Mouse (Mus musculus): ENCODE results near the gene Tenm3.

Tenm3 gene

GRCm38 (mm10) chr8:48322655-48323265, 521.0 kb downstream of the Tenm3 start:
- DNase-seq (ENCODE audit: low read depth): no peak

DNA sequence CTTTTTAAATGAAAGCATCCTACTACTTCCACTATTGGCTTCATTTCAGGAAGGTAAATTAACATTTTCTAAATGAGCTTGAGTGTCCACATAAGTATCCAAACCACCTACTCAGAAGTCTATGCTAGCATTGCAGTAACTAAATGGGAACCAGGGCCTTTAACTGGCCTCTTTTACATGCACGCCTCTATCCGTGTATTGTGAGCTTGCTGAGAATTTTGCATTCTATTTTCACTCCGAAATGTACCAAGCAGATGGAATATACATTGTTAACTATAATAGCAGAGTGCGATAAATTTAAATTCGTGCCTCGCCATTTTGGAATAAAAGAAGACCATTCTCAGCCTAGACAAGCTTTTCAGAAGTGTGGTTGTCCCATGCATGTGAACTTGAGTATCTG, 521.5 kb downstream of the Tenm3 start:
- no peak for DNase-seq (ENCODE audit: low read depth)

- no peak for DNase-seq (ENCODE audit: low read depth)
These were observed 524.1 kb downstream of the Tenm3 start for GRCm38 (mm10) chr8:48319674-48320073.

DNA sequence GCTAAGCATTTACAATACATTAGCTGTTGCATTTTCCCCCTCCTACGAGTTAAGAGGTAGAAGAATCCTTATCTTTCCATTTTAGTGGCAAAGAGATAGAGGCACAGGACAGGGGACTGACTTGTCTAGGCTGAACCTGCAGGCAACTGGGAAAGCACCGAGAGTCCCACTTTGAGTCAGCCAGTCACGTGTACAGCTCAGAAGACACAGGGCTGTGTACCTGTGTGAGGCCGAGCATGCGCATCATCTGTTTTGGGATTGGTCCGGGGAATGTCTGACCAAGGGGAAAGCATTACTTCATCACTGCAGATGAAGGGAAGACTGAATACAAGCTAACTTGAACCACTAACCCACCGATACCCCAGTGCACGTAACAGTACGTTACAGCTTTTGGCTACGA, 526.3 kb downstream of the Tenm3 start:
- no peak for DNase-seq (ENCODE audit: low read depth)

DNA sequence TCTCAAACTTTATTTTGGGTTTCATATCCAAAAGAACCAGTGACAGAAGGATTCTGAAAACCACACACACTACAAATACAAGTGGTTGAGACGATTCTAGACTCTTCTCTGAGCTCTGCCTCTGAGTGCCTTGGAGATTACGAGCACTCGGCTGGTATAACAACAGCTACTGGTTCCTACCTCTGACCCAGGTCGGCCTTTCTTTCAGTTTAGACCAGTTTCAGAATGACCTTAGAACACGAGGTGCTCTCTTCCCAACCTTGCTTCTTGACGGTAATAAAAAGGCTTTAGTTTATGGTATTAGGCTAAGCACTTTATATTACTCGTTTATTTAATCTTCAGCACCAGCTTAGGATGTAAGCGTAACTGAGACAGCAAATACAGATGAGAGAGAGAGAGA, 528.1 kb downstream of the Tenm3 start:
- no peak for DNase-seq (ENCODE audit: low read depth)

- no peak for DNase-seq (ENCODE audit: low read depth)
These were observed 529.8 kb downstream of the Tenm3 start for GRCm38 (mm10) chr8:48313985-48314368.

GRCm38 (mm10) chr8:48313210-48313984, 530.4 kb downstream of the Tenm3 start:
- no peak for DNase-seq (ENCODE audit: low read depth)

DNA sequence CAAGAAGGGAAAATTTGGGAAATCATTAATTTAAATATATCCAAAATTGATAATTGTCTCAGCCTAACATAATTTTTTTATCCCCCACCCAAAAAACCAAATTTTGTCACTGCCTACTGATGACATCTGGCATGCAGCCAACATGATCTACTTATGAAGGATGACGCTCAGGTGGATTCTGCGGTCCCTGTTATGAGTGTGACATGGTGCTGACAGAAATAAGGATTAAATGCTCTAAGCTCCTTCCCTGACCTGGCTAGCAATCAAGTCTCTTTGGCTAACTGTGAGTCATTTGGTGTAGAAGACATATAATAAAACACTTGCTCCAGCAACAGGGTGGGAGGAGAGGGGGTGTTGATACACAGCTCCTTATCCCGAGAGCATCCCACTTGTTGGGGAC, 532.0 kb downstream of the Tenm3 start:
- DNase-seq (ENCODE audit: low read depth): no peak

GRCm38 (mm10) chr8:48310240-48310849, 533.4 kb downstream of the Tenm3 start:
- DNase-seq (ENCODE audit: low read depth): no peak

- DNase-seq (ENCODE audit: low read depth): no peak
These were observed 534.4 kb downstream of the Tenm3 start for GRCm38 (mm10) chr8:48309191-48309987.

DNA sequence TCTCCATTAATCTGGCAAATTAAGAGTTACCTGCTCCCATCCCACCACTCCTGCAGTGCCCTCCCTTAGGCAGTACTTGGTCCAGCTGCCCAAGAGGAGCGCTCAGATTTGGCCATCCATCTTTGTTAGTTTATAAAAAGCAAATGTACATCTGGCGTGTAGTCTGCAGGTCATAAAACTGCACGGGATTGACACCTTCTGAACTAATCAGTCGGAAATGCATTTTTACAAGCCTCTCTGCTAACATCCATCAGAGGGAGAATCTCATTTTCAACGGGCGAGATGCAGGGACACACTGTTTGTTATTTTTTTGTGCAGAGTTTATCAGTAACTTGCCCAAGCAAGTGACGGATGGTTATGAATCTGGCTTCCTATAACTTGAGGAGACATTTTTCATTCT, 539.5 kb downstream of the Tenm3 start:
- no peak for DNase-seq (ENCODE audit: low read depth)

DNA sequence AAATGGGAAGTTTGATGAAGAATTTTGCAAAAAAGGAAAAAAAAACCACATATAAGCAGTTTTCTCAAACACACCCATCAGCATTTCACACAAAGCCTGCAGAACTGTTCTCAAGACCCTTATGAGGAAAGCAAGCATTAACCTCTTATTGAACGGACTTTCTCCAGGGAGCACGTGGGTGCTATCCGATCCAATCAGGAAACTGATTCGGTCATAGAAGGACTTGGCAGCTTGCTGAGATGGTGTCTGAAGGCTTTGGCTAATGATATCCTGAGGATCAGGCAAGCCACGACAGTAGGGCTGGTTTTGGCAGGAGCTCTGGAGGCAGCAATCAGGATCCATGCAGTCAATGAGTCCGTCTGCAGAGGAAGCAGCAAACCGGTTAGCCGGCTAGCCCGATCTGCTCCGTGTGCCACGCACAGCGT, 543.1 kb downstream of the Tenm3 start:
- no peak for DNase-seq (ENCODE audit: low read depth)

- DNase-seq (ENCODE audit: low read depth): no peak
These were observed 543.7 kb downstream of the Tenm3 start for GRCm38 (mm10) chr8:48300061-48300460.

GRCm38 (mm10) chr8:48299341-48299740, 544.4 kb downstream of the Tenm3 start:
- no peak for DNase-seq (ENCODE audit: low read depth)

DNA sequence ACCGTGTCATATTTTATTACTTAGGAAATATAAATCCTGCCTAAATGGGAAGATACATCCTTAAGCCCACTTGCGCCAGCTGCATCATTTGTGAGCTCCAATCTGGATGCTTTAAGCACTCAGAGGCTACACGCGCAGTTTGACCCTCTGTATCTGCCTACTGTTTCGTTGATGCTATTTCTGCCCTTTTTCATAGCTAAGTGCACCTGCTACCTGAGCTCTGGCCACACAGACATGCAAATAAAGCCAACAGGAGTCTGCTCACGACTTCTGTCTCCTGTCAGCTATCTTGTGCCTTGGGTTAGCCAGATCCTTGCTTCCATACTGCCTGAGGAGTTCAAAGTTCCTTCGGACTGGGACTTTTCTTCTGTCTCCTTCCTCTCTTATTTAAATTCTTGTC, 547.4 kb downstream of the Tenm3 start:
- DNase-seq (ENCODE audit: low read depth): no peak

DNA sequence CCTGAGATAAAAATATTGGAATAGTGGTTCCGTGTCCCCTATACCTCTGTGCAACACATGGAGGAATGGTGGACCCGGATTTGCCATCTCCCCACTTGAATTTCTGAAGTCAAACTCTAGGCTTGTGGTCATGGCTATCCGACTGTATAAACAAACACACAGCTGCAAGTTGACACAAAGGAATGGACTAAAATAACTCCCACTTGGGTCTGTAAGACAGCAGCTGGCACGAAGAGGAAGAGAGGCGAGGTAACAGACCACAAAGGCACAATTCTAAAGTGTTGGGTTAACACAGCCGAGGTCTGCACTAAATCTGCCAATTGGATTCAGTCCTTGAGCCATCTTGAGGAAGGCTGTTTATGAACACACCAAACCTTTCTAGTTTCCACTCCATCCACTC, 548.2 kb downstream of the Tenm3 start:
- no peak for DNase-seq (ENCODE audit: low read depth)

GRCm38 (mm10) chr8:48293797-48294196, 550.0 kb downstream of the Tenm3 start:
- DNase-seq (ENCODE audit: low read depth): no peak

GRCm38 (mm10) chr8:48285432-48285831, 558.3 kb downstream of the Tenm3 start:
- DNase-seq (ENCODE audit: low read depth): no peak

GRCm38 (mm10) chr8:48281855-48282254, 561.9 kb downstream of the Tenm3 start:
- DNase-seq (ENCODE audit: low read depth): no peak

GRCm38 (mm10) chr8:48279360-48279759, 564.4 kb downstream of the Tenm3 start:
- no peak for DNase-seq (ENCODE audit: low read depth)

DNA sequence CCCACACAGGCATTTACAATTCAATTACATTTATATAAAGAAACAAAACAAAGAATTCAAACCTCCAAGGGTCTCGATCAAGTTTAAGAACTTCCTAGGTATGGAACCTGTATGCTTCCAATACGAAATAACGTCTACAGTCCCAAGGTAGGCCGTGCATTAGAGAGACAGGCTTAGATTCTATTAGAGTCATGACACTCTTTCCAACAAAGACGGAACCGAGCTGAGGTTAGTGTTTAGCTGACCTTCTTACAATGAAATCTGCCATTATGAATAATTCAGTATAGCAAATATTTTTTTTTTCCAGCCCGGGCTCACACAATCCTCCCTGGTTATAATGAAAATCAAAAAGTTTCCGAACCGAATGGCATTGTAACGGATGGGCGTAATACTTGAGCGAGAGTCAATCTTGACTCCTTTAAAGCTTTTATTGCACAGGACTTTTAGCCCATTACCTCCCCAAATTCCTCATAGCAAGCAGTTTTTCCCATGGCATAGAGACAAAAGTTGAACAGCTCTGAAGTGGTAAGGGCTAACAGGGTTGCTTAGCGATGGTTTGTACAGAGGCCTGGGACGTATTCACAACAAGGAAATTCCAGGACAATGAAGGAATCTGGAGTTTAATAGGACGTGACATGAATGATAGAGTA, 565.6 kb downstream of the Tenm3 start:
- DNase-seq (ENCODE audit: low read depth): no peak

DNA sequence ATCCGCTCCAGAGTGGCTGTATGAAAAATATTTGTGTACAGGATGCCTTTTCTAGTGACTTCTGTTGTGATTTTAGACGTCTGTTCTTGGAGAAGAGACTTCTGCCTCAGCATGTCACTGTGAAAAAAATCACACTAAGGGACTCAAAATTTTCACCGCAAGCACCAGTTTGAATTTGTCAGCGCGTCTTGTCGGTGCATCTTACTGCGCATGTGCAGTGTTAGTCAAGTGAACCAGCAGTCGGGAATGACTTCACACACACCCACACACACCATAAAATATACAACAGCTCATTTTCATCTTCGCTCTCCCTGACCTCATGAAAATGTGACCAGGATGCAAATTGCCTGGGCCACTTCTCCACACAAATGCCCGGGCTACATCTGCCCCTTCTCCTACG, 568.7 kb downstream of the Tenm3 start:
- no peak for DNase-seq (ENCODE audit: low read depth)

Data from 416B (cell line).